Mouse (Mus musculus): ENCODE measurements at regions not wholly inside any gene's neighbourhood (a gene's known extent, or its start where the extent isn't known, plus 50 kb on each side); places are given as distances from the start of the nearest gene placed in this dataset.

DNA sequence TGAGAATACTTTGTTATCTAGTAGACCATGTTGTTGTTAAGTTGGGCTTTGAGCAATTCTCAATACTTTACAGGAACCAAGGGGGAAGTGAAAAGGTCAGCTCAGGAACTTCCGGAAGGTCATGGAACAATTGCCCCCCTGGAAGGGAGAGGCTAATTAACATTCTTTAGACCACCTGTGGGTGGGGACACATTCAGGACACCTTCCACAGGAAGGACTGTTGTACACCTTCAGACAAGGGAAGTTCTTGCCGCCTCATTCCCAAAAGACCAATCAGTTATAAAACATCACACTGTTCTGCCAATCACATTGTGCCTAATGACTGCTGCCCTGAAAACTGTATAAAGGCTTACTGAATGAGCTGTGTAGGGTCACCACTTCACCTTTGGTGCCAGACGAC, 701.2 kb downstream of the Trib2 start:
- TF ChIP-seq POLR2A (IDR thresholded peaks at IDR 0.05; ENCODE audit: borderline replicate concordance, extremely low read depth, insufficient read depth, insufficient read length): no peak
- ATAC-seq (ENCODE audit: low FRiP score, low read depth) (no peak), DNase-seq (ENCODE audit: low spot score) (no peak)
- Histone ChIP-seq H3K4me2 (replicated peaks; ENCODE audit: low read depth, low read length, severe bottlenecking) (no peak overlapping the region), H3K36me3 (ENCODE audit: control insufficient read depth, insufficient read depth, low read length) (no peaks in the 10 kb centered on the region), H3K4me1 (ENCODE audit: control insufficient read depth, insufficient read depth, low read length) (no peaks in the 10 kb centered on the region), H3K9me3 (ENCODE audit: control insufficient read depth, low read length) (no peaks in the 10 kb centered on the region), H3K27me3 (ENCODE audit: control insufficient read depth, insufficient read depth, low read length) (no peaks in the 10 kb centered on the region), H3K9ac (ENCODE audit: low read depth, low read length, severe bottlenecking) (no peak overlapping the region), H3K4me3 (replicated peaks; ENCODE audit: low read length) (no peak overlapping the region), H3K27ac (replicated peaks; ENCODE audit: low read depth, low read length) (no peak overlapping the region)
- 89% methylated on average over 3 of the region's 3 CpGs for WGBS

DNA sequence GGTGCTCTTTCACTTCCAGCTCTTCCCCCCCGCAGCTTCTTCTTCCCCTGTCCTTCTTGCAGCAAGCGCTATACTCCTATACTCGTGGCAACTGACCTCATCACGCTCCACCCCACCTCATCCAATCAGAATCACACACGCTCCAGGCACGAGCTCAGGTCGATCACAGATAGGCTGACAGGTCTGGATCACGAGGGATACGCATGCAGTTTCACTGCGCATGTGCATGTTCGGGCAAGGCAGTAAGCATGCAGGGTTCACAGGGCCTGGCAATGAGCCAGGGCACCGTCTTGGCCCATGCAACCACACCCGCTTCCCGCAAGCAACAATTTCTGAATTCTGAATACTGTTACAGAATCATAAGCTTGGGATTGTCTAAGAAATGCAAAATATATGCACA, 701.9 kb downstream of the Trib2 start:
- Histone ChIP-seq H3K36me3 (ENCODE audit: control insufficient read depth, insufficient read depth, low read length) (no peaks in the 10 kb centered on the region), H3K4me1 (ENCODE audit: control insufficient read depth, insufficient read depth, low read length) (no peaks in the 10 kb centered on the region), H3K27ac (replicated peaks; ENCODE audit: low read depth, low read length) (no peak overlapping the region), H3K9ac (ENCODE audit: low read depth, low read length, severe bottlenecking) (no peak overlapping the region), H3K27me3 (ENCODE audit: control insufficient read depth, insufficient read depth, low read length) (no peaks in the 10 kb centered on the region), H3K4me3 (replicated peaks; ENCODE audit: low read length) (no peak overlapping the region), H3K9me3 (ENCODE audit: control insufficient read depth, low read length) (no peaks in the 10 kb centered on the region), H3K4me2 (replicated peaks; ENCODE audit: low read depth, low read length, severe bottlenecking) (no peak overlapping the region)
- DNase-seq (ENCODE audit: low spot score): no peak
- ATAC-seq (ENCODE audit: low FRiP score, low read depth): no peak
- 88% methylated on average over 14 of the region's 14 CpGs for WGBS
- TF ChIP-seq POLR2A (IDR thresholded peaks at IDR 0.05; ENCODE audit: borderline replicate concordance, extremely low read depth, insufficient read depth, insufficient read length): no peak

DNA sequence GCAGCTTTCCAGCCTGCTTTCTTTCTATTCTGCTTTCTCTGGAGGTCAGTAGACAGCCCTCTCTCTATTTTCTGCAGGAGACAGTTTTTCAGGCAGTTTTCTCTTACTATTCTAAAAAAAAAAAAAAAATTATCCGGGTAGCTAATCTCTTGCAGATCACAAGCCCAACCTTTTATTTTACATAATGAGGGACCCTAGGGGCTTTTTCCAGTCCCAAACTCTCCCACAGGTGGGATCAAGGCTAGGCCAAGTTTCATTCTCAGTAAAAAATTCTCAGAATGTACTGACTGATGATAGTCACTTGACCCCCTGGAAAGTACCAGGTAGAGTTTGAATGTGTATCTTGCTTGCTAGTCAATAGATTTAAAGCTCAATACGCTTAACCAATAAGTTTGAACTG, 705.7 kb downstream of the Trib2 start:
- Histone ChIP-seq H3K4me1 (ENCODE audit: control insufficient read depth, insufficient read depth, low read length) (no peaks in the 10 kb centered on the region), H3K27me3 (ENCODE audit: control insufficient read depth, insufficient read depth, low read length) (no peaks in the 10 kb centered on the region), H3K27ac (replicated peaks; ENCODE audit: low read depth, low read length) (no peak overlapping the region), H3K36me3 (ENCODE audit: control insufficient read depth, insufficient read depth, low read length) (no peaks in the 10 kb centered on the region), H3K4me2 (replicated peaks; ENCODE audit: low read depth, low read length, severe bottlenecking) (no peak overlapping the region), H3K4me3 (replicated peaks; ENCODE audit: low read length) (no peak overlapping the region), H3K9me3 (ENCODE audit: control insufficient read depth, low read length) (no peaks in the 10 kb centered on the region), H3K9ac (ENCODE audit: low read depth, low read length, severe bottlenecking) (no peak overlapping the region)
- no peak for ATAC-seq (ENCODE audit: low FRiP score, low read depth)
- WGBS: 69% methylated on average over 2 of the region's 2 CpGs
- no peak for TF ChIP-seq POLR2A (IDR thresholded peaks at IDR 0.05; ENCODE audit: borderline replicate concordance, extremely low read depth, insufficient read depth, insufficient read length)
- DNase-seq (ENCODE audit: low spot score): no peak

DNA sequence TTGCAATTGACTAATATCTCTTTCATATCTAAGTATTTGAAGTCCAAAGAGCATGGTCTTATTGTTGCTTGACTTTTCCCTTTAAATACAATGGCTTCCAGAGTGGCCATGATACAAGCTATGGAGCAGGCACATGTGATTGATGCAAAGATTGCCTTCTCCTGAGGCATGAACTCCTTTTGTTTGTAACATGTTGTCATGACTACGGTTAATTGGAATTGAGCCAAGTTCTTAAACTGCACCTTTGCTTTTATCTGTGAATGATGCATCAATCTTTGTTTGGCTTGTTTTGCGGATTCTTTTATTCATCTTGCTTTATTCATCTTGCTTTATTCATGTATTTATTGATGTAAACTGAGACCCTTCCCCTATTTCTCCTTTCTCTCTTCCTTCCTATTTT, 711.8 kb downstream of the Trib2 start:
- TF ChIP-seq POLR2A (IDR thresholded peaks at IDR 0.05; ENCODE audit: borderline replicate concordance, extremely low read depth, insufficient read depth, insufficient read length): no peak
- no peaks in the 10 kb centered on the region for H3K9me3 ChIP-seq (ENCODE audit: control insufficient read depth, low read length)
- no peaks in the 10 kb centered on the region for H3K36me3 ChIP-seq (ENCODE audit: control insufficient read depth, insufficient read depth, low read length)
- H3K4me2 ChIP-seq (replicated peaks; ENCODE audit: low read depth, low read length, severe bottlenecking): no peak overlapping the region
- H3K9ac ChIP-seq (ENCODE audit: low read depth, low read length, severe bottlenecking): no peak overlapping the region
- no peak overlapping the region for H3K27ac ChIP-seq (replicated peaks; ENCODE audit: low read depth, low read length)
- H3K4me3 ChIP-seq (replicated peaks; ENCODE audit: low read length): no peak overlapping the region
- 89% methylated on average over 2 of the region's 2 CpGs for WGBS
- no peaks in the 10 kb centered on the region for H3K4me1 ChIP-seq (ENCODE audit: control insufficient read depth, insufficient read depth, low read length)
- H3K27me3 ChIP-seq (ENCODE audit: control insufficient read depth, insufficient read depth, low read length): no peaks in the 10 kb centered on the region
- DNase-seq (ENCODE audit: low spot score): peak; percentile 16
- ATAC-seq (ENCODE audit: low FRiP score, low read depth): no peak

DNA sequence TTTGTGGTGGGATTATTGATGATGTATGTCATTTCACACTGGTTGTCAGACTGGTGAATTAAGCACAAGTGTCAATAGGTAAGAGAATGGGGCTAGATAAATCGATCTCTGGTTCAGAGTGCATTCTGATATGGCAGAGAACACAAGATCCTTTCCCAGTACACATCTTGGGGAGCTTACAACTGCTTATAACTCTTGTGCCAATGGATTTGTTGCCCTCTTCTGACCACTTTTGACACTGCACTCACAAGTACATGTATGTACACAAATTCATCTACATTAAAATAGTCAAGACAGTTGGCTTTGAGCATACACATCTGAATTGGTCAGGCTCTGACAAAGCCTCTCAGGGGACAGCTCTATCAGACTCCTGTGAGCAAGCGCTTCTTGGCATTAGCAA, 738.1 kb downstream of the Trib2 start:
- WGBS: 75% methylated on average over 2 of the region's 2 CpGs
- no peak overlapping the region for H3K4me2 ChIP-seq (replicated peaks; ENCODE audit: low read depth, low read length, severe bottlenecking)
- ATAC-seq (ENCODE audit: low FRiP score, low read depth): no peak
- no peaks in the 10 kb centered on the region for H3K9me3 ChIP-seq (ENCODE audit: control insufficient read depth, low read length)
- peak; percentile 8 for DNase-seq (ENCODE audit: low spot score)
- no peaks in the 10 kb centered on the region for H3K27me3 ChIP-seq (ENCODE audit: control insufficient read depth, insufficient read depth, low read length)
- no peaks in the 10 kb centered on the region for H3K4me1 ChIP-seq (ENCODE audit: control insufficient read depth, insufficient read depth, low read length)
- TF ChIP-seq POLR2A (IDR thresholded peaks at IDR 0.05; ENCODE audit: borderline replicate concordance, extremely low read depth, insufficient read depth, insufficient read length): no peak
- H3K4me3 ChIP-seq (replicated peaks; ENCODE audit: low read length): no peak overlapping the region
- no peak overlapping the region for H3K9ac ChIP-seq (ENCODE audit: low read depth, low read length, severe bottlenecking)
- H3K36me3 ChIP-seq (ENCODE audit: control insufficient read depth, insufficient read depth, low read length): no peaks in the 10 kb centered on the region
- no peak overlapping the region for H3K27ac ChIP-seq (replicated peaks; ENCODE audit: low read depth, low read length)

DNA sequence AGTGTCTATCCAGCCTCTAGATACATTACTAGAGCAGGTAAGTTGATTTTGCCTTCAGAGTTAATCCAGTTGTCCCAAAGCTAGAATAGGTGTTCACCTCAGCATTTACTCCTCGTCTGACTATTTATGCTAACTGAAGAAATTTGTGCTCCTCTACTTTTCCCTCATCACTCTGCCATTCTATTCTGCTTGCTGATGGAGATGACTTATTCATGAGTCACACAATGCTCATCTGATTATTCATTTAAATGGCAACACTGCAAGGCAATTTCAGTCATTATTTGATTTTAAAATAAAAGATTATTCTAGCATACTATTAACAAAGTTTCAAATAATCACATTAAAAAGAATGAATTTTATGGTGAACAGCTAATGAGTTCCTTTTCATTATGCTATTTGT, 752.4 kb downstream of the Trib2 start:
- H3K36me3 ChIP-seq (ENCODE audit: control insufficient read depth, insufficient read depth, low read length): no peaks in the 10 kb centered on the region
- H3K4me3 ChIP-seq (replicated peaks; ENCODE audit: low read length): no peak overlapping the region
- H3K27me3 ChIP-seq (ENCODE audit: control insufficient read depth, insufficient read depth, low read length): no peaks in the 10 kb centered on the region
- ATAC-seq (ENCODE audit: low FRiP score, low read depth) (no peak), DNase-seq (ENCODE audit: low spot score) (no peak)
- H3K9me3 ChIP-seq (ENCODE audit: control insufficient read depth, low read length): no peaks in the 10 kb centered on the region
- H3K4me1 ChIP-seq (ENCODE audit: control insufficient read depth, insufficient read depth, low read length): no peaks in the 10 kb centered on the region
- H3K27ac ChIP-seq (replicated peaks; ENCODE audit: low read depth, low read length): no peak overlapping the region
- no peak overlapping the region for H3K4me2 ChIP-seq (replicated peaks; ENCODE audit: low read depth, low read length, severe bottlenecking)
- no peak overlapping the region for H3K9ac ChIP-seq (ENCODE audit: low read depth, low read length, severe bottlenecking)
- 78% methylated on average over 1 of the region's 1 CpGs for WGBS
- TF ChIP-seq POLR2A (IDR thresholded peaks at IDR 0.05; ENCODE audit: borderline replicate concordance, extremely low read depth, insufficient read depth, insufficient read length): no peak

All from limb, embryonic 14.5 days (tissue).